Mouse (Mus musculus) G1E (cell line): ENCODE results near the gene Gm1673.

Experiments
- CTCF ChIP-seq: IDR thresholded peaks from 2 replicates; pipeline ENCODE4 v1.5.1; 2012; ENCODE audit warnings: low read depth, low read length, inconsistent platforms, mixed read lengths
- GATA1 ChIP-seq: IDR thresholded peaks from 2 replicates; pipeline ENCODE4 v1.6.1; 2012; ENCODE audit warnings: borderline replicate concordance, low read length, inconsistent platforms, mixed read lengths
- GATA2 ChIP-seq: IDR thresholded peaks from 2 replicates; pipeline ENCODE4 v1.6.1; 2012; ENCODE audit warnings: low read depth, low read length, inconsistent platforms, borderline replicate concordance
- POLR2AphosphoS5 ChIP-seq: IDR thresholded peaks from 2 replicates; pipeline ENCODE4 v1.6.1; 2012; ENCODE audit warnings: low read depth, low read length, inconsistent platforms; ENCODE audit not compliant: insufficient replicate concordance
- TAL1 ChIP-seq: conservative IDR thresholded peaks from 2 replicates; pipeline ENCODE4 v1.6.1; 2012; ENCODE audit warnings: low read depth, low read length, inconsistent platforms, mixed read lengths

DNA sequence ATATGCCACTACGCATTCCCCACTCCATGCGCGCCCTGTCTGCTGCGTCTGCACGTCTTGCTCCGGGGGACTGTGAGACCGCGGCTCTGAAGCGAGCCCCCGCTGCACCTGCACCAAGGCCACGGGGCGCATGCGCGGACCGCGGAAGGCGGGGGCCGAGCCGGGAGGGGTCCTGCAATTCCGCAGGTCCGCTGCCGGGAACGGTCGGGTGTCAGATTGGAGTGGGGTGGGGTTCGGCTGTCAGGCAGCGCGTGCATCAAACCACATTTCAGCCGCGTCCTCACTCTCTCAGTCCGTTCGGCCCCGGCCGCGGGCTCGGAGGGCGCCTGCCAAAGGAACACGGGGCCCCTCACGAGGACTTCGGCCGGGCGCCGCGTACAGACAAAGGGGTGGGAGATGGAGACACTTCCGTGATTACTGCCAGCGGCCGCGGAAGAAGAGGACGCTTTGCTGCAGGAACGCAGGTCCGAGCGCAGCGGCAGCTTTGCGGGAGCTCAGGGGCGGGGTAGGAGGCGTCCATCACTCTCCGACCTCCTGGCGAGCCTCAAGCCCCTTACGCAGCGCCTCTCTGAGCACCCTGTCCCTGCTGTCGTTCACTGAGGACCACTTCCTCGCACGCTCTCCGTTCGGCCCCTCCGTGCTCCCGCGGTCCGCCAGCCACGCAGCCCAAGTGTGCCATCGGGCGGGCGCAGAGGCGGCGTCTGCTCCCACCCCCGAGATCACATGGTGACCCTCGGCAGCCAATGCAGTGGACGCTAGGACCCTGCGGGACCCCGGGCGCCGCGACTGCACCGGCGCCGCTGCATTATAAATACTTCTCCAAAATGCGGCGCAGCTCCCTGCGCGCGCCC lies 12.8 kb downstream of the Gm1673 start, which contains the start of gene Nat8l:
- TF ChIP-seq CTCF (no peak), GATA1 (no peak), GATA2 (no peak), POLR2AphosphoS5 (no peak), TAL1 (no peak)
